Mouse (Mus musculus) C2C12 (cell line): Measurements from ENCODE around the gene Ptpn14. TPM values are rescaled to one million over a fixed set of nuclear protein-coding genes. Genes with fewer than 3 reads are reported as not detected.
"Not testable (repeated sequence)": the region's sequence is repeated elsewhere in the genome, so short reads cannot be mapped to it uniquely, and the experiment has no call there.

Experiments
- H3K27me3 ChIP-seq: one replicate; pipeline ENCODE4 v1.6.1; 2011; ENCODE audit not compliant: control insufficient read depth, insufficient read depth, insufficient read length
- H3K36me3 ChIP-seq: one replicate; pipeline ENCODE4 v1.6.1; 2011; ENCODE audit not compliant: control insufficient read depth, insufficient read depth
- H3K4me3 ChIP-seq: one replicate; pipeline ENCODE4 v1.5.1; 2011; ENCODE audit warnings: mild to moderate bottlenecking, control low read depth; ENCODE audit not compliant: poor library complexity, insufficient read depth, severe bottlenecking
- H3K79me2 ChIP-seq: one replicate; pipeline ENCODE4 v1.6.1; 2011; ENCODE audit not compliant: control insufficient read depth, insufficient read depth
- H3K79me3 ChIP-seq: one replicate; pipeline ENCODE4 v1.6.1; 2011; ENCODE audit warnings: low read depth, control low read depth
- H3ac ChIP-seq: one replicate; pipeline ENCODE3; 2011; ENCODE audit warnings: low read depth; ENCODE audit not compliant: control insufficient read depth, insufficient read length
- CEBPB ChIP-seq: IDR thresholded peaks from one replicate; pipeline ENCODE4 v1.6.1; 2011; ENCODE audit warnings: low read depth, mild to moderate bottlenecking, control low read depth, moderate library complexity
- CTCF ChIP-seq: IDR thresholded peaks from one replicate; pipeline ENCODE4 v1.5.1; 2011; ENCODE audit not compliant: control insufficient read depth, insufficient read depth, insufficient read length
- FOSL1 ChIP-seq: IDR thresholded peaks from one replicate; pipeline ENCODE4 v1.8.0; 2011; ENCODE audit warnings: mild to moderate bottlenecking, low read length; ENCODE audit not compliant: poor library complexity, insufficient read depth, severe bottlenecking
- MAX ChIP-seq: IDR thresholded peaks from one replicate; pipeline ENCODE4 v1.6.1; 2011; ENCODE audit warnings: mild to moderate bottlenecking, control low read depth
- MYOD1 ChIP-seq: IDR thresholded peaks from one replicate; pipeline ENCODE4 v1.6.1; 2011; ENCODE audit warnings: low read depth; ENCODE audit not compliant: control insufficient read depth, insufficient read length
- MYOG ChIP-seq: IDR thresholded peaks from one replicate; pipeline ENCODE4 v1.6.1; 2011; ENCODE audit not compliant: control insufficient read depth, insufficient read length; ENCODE audit errors: extremely low read depth
- USF1 ChIP-seq: IDR thresholded peaks from one replicate; pipeline ENCODE4 v1.6.1; 2011; ENCODE audit warnings: low read depth, mild to moderate bottlenecking, control low read depth, moderate library complexity
- polyA plus RNA-seq: library from polyadenylated mRNA; unstranded; fragments of >200 nt; fragmentation: generic; extraction: Trizol; gene quantifications from one replicate; pipeline ENCODE4 v1.2.1, GENCODE M21; 2012; ENCODE audit warnings: missing spikeins

The Ptpn14 gene
- polyA plus RNA-seq, 1 experiment: 23.4 TPM

DNA sequence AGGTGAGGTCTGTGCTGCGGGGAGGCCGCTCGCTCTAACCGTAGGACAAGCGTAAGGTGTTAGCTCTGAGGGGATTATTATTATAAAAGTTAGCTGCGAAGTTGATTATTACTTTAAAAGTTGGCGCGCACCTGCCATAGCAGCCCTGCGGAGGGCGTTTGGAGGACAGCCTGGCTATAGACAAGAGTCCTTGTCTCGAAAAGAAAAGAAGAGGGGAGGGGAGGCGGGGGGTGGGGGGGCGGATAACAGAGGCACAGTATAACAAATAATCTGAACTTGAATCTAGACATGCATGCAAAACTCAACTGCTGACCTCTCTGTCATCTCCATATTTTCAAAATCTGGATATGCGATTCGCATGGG is 39.7 kb upstream of the Ptpn14 start:
- Histone ChIP-seq H3K4me3 (peak overlapping the region; percentile 93), H3ac (peak overlapping the region; percentile 41), H3K79me2 (peaks cover 38% of the 10 kb centered on the region), H3K27me3 (no peaks in the 10 kb centered on the region), H3K79me3 (peaks cover 25% of the 10 kb centered on the region), H3K36me3 (peaks cover 19% of the 10 kb centered on the region)
- no peak for TF ChIP-seq MYOG
- TF ChIP-seq USF1: no peak
- no peak for TF ChIP-seq FOSL1
- TF ChIP-seq MYOD1: no peak
- no peak for TF ChIP-seq CTCF
- TF ChIP-seq CEBPB: no peak
- no peak for TF ChIP-seq MAX

DNA sequence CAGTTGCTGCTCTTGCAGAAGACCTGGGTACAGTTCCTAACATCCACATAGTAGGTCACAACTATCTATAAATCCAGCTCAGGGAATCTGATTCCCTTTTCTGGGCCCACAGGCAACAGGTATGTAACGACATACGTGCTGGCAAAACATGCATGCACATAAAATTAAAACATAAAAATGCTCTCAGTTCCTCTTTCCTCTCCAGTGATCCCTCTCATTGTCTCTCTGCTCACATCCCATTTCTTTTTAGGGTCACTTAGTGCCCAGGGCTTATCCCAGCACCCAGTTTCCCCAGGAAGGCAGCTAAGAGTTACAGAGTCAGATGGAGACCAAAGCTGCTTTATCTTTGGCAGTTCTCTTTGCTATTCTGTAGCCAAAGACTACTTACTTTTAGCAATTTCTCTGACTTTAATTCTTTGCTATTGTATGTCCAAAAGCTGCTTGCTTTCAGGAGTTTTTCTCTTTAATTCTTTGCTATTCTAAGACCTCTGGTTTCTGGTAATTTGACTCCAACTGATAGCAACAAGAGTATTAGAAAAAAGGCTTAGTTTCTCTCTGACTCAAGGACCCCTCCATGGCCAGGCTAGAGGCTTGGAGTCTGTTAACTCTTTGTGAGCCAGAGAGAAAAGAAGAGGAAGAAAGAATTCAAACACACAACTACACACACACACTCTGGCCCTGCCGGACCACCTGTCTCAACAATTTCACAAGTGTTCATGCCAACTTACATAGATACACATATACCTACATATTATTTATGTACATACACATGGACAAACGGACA is 38.8 kb upstream of the Ptpn14 start:
- H3K79me2 ChIP-seq: peaks cover 38% of the 10 kb centered on the region
- no peaks in the 10 kb centered on the region for H3K27me3 ChIP-seq
- H3K4me3 ChIP-seq: no peak overlapping the region
- TF ChIP-seq FOSL1 (no peak), USF1 (no peak), MYOD1 (no peak), MAX (no peak), CEBPB (no peak), MYOG (no peak), CTCF (no peak)
- no peak overlapping the region for H3ac ChIP-seq
- peaks cover 10% of the 10 kb centered on the region for H3K36me3 ChIP-seq
- peaks cover 25% of the 10 kb centered on the region for H3K79me3 ChIP-seq

DNA sequence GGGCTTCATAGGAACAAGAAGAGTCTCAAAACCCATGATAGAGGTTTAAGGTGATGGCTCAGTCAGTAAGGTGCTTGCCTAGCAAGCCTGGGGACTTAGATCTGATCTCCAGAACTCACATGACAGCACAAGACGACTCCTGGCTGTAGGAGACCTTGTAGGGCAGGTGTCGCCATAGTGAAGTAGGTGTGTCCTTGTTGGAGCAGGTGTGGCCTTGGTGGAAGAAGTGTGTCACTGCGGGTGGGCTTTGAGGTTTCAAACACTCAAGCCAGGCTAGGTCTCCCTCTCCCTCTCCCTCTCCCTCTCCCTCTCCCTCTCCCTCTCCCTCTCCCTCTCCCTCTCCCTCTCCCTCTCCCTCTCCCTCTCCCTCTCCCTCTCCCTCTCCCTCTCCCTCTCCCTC is 35.6 kb upstream of the Ptpn14 start:
- H3K79me3 ChIP-seq, H3K4me3 ChIP-seq, H3K36me3 ChIP-seq, H3ac ChIP-seq, H3K79me2 ChIP-seq, H3K27me3 ChIP-seq: not testable (repeated sequence)

DNA sequence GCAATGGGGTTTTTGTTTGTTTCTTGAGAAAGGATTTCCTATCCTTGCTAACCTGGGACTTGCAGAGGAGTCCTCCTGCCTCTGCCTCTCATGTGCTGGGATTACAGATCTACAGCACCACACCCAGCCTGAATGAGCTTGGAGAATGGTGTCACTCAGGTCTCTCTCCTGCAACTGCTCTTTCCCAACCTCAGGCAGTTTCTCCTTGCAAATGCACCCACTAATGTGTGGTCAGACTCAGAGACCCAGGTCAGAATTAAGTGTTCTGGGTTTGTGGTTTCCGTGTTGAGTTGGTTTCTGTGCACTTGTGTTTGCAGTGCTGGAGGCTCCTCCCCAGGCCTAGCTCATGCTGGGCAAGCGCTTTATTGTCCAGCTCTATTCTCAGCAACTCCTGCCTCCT is 33.7 kb upstream of the Ptpn14 start:
- H3K79me3 ChIP-seq: no peaks in the 10 kb centered on the region
- H3ac ChIP-seq: no peak overlapping the region
- no peak for TF ChIP-seq FOSL1
- no peak for TF ChIP-seq MYOD1
- TF ChIP-seq CTCF: no peak
- no peak for TF ChIP-seq USF1
- TF ChIP-seq CEBPB: no peak
- no peak for TF ChIP-seq MYOG
- no peak for TF ChIP-seq MAX
- no peak overlapping the region for H3K4me3 ChIP-seq
- no peaks in the 10 kb centered on the region for H3K79me2 ChIP-seq
- no peaks in the 10 kb centered on the region for H3K27me3 ChIP-seq
- no peaks in the 10 kb centered on the region for H3K36me3 ChIP-seq

DNA sequence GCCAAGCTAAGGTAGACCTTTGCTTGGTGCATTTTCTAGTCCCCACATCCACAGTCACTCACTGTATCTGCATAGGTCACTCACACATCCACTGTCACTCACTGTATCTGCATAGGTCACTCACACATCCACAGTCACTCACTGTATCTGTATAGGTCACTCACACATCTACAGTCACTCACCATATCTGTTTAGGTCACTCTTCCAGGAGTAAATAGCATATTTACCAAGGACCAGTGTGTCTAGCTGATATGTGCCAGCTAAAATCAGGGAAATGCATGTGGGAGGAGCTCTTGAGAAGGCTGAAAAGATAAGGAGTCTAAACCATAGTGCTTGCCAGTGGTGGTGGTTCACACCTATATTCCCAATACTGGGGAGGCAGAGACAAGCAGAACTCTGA is 32.7 kb upstream of the Ptpn14 start:
- Histone ChIP-seq H3K27me3 (no peaks in the 10 kb centered on the region), H3K79me2 (no peaks in the 10 kb centered on the region), H3K79me3 (no peaks in the 10 kb centered on the region), H3K36me3 (no peaks in the 10 kb centered on the region), H3ac (no peak overlapping the region), H3K4me3 (no peak overlapping the region)
- TF ChIP-seq CTCF (no peak), MYOD1 (no peak), FOSL1 (no peak), CEBPB (no peak), MYOG (no peak)

DNA sequence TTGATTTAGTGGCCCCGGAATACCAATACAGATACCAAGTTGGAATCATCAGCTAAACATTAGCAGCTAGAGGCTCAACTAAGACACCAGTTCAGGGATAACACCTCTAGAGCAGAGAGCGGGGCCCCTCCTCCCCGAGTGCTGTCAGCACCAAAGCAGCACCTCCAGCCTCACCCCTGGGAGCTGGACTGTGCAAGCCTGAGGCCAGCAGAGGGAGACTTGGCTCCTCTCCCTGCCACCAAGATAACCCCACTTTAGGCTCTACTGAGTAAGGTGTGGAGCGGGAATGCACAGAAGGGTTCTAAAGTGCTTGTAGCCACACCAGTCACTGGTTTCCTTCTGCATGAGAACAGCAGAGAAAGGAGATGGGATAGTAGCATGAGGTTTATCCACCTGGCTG is 29.7 kb upstream of the Ptpn14 start:
- Histone ChIP-seq H3K79me3 (no peaks in the 10 kb centered on the region), H3K36me3 (no peaks in the 10 kb centered on the region), H3K4me3 (no peak overlapping the region), H3K27me3 (no peaks in the 10 kb centered on the region), H3K79me2 (no peaks in the 10 kb centered on the region), H3ac (no peak overlapping the region)
- TF ChIP-seq USF1: no peak
- no peak for TF ChIP-seq MAX
- no peak for TF ChIP-seq MYOD1
- TF ChIP-seq CTCF: no peak
- no peak for TF ChIP-seq FOSL1
- no peak for TF ChIP-seq MYOG
- no peak for TF ChIP-seq CEBPB
